Mouse (Mus musculus): Measurements from ENCODE around the gene Psmg4. TPM values are rescaled to one million over a fixed set of nuclear protein-coding genes. Genes with fewer than 3 reads are reported as not detected.

Psmg4 gene
- polyA plus RNA-seq, 1 experiment, result 113 TPM

- peak; percentile 97 for DNase-seq (ENCODE audit: low read depth)
- TF ChIP-seq POLR2A (IDR thresholded peaks at IDR 0.05; ENCODE audit: borderline replicate concordance, extremely low read depth, insufficient read depth, insufficient read length, poor library complexity, severe bottlenecking) (peak; percentile 51; the same call in 1 of the 2 replicates), CTCF (IDR thresholded peaks at IDR 0.05; ENCODE audit: borderline replicate concordance, extremely low read depth, insufficient read depth, insufficient read length) (no peak)
These were observed 13.9 kb upstream of the Psmg4 start for GRCm38 (mm10) chr13:34148767-34149392.

GRCm38 (mm10) chr13:34149463-34150176 lies 13.1 kb upstream of the Psmg4 start:
- TF ChIP-seq POLR2A (IDR thresholded peaks at IDR 0.05; ENCODE audit: borderline replicate concordance, extremely low read depth, insufficient read depth, insufficient read length, poor library complexity, severe bottlenecking), result no peak
- no peak for TF ChIP-seq CTCF (IDR thresholded peaks at IDR 0.05; ENCODE audit: borderline replicate concordance, extremely low read depth, insufficient read depth, insufficient read length)
- peak; percentile 63 for DNase-seq (ENCODE audit: low read depth)

DNA sequence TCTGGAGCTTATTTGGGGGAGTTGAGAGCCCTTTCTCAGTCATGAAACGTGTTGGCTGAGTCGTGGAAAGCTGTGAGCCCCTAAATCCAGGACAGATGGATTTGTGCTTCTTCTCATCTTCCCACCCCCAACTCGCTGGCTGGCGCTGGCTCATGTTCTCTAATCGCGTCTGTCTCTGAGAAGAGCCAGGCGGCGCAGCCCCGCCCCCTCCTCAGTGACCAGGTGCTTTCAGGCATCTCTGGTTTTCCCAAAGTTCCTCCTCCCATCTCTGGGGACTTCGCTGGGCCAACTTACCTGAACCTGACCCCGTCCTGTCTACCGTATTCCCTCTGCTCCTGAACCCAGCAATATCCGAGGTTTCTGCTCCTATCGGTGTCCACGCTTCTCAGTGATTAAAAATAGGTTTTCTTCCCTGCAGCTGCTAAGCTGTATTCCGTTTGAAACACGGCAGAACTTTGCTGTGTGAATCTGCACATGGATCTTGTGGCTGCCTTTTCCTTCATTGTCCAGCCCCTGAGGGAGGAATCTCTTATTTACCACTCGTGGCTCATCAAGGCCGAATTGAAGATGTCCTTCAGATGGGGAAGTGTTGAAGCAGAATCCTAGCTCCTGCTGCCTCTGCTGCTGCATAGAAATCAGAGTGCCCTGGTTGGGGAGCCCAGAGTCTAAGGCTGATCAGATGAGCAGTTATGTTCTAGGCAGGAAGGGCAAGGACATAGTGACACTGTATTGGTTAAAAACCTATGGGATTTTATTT lies 12.3 kb upstream of the Psmg4 start:
- TF ChIP-seq CTCF (IDR thresholded peaks at IDR 0.05; ENCODE audit: borderline replicate concordance, extremely low read depth, insufficient read depth, insufficient read length), result no peak
- no peak for TF ChIP-seq POLR2A (IDR thresholded peaks at IDR 0.05; ENCODE audit: borderline replicate concordance, extremely low read depth, insufficient read depth, insufficient read length, poor library complexity, severe bottlenecking)
- DNase-seq (ENCODE audit: low read depth), result peak; percentile 91

DNA sequence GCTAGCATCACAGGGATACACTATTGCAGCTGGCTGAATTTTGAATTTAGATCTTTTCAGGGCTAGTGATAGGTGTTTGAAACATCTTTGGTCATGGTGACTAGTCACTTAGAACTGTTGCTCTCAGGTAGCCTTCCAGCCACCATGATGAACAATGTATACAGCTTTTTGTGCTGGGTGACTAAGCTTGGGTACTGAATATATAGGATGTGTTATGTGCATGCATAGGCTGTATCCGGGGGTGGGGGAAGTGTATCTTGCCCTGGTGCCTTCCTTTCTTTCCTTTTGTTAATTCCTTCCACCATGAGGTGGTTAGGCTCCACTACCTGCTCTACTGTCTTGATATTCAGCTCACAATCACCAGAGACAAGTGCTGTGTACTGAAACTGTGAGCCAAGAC lies 11.3 kb upstream of the Psmg4 start:
- no peak for DNase-seq (ENCODE audit: low read depth)
- TF ChIP-seq POLR2A (IDR thresholded peaks at IDR 0.05; ENCODE audit: borderline replicate concordance, extremely low read depth, insufficient read depth, insufficient read length, poor library complexity, severe bottlenecking) (no peak), CTCF (IDR thresholded peaks at IDR 0.05; ENCODE audit: borderline replicate concordance, extremely low read depth, insufficient read depth, insufficient read length) (no peak)

GRCm38 (mm10) chr13:34152695-34153094 lies 10.1 kb upstream of the Psmg4 start:
- no peak for DNase-seq (ENCODE audit: low read depth)
- no peak for TF ChIP-seq POLR2A (IDR thresholded peaks at IDR 0.05; ENCODE audit: borderline replicate concordance, extremely low read depth, insufficient read depth, insufficient read length, poor library complexity, severe bottlenecking)
- no peak for TF ChIP-seq CTCF (IDR thresholded peaks at IDR 0.05; ENCODE audit: borderline replicate concordance, extremely low read depth, insufficient read depth, insufficient read length)

GRCm38 (mm10) chr13:34153254-34154011 lies 9.3 kb upstream of the Psmg4 start:
- TF ChIP-seq CTCF (IDR thresholded peaks at IDR 0.05; ENCODE audit: borderline replicate concordance, extremely low read depth, insufficient read depth, insufficient read length) (no peak), POLR2A (IDR thresholded peaks at IDR 0.05; ENCODE audit: borderline replicate concordance, extremely low read depth, insufficient read depth, insufficient read length, poor library complexity, severe bottlenecking) (no peak)
- DNase-seq (ENCODE audit: low read depth), result peak; percentile 87

GRCm38 (mm10) chr13:34154217-34154930 lies 8.4 kb upstream of the Psmg4 start:
- TF ChIP-seq POLR2A (IDR thresholded peaks at IDR 0.05; ENCODE audit: borderline replicate concordance, extremely low read depth, insufficient read depth, insufficient read length, poor library complexity, severe bottlenecking), result no peak
- peak; percentile 68 for TF ChIP-seq CTCF (IDR thresholded peaks at IDR 0.05; ENCODE audit: borderline replicate concordance, extremely low read depth, insufficient read depth, insufficient read length)
- peak; percentile 92 for DNase-seq (ENCODE audit: low read depth)

- TF ChIP-seq POLR2A (IDR thresholded peaks at IDR 0.05; ENCODE audit: borderline replicate concordance, extremely low read depth, insufficient read depth, insufficient read length, poor library complexity, severe bottlenecking), result no peak
- peak; percentile 70; the same call in 1 of the 2 replicates for TF ChIP-seq CTCF (IDR thresholded peaks at IDR 0.05; ENCODE audit: borderline replicate concordance, extremely low read depth, insufficient read depth, insufficient read length)
- peak; percentile 90 for DNase-seq (ENCODE audit: low read depth)
These were observed 7.9 kb upstream of the Psmg4 start for GRCm38 (mm10) chr13:34154931-34155272.

- TF ChIP-seq CTCF (IDR thresholded peaks at IDR 0.05; ENCODE audit: borderline replicate concordance, extremely low read depth, insufficient read depth, insufficient read length) (no peak), POLR2A (IDR thresholded peaks at IDR 0.05; ENCODE audit: borderline replicate concordance, extremely low read depth, insufficient read depth, insufficient read length, poor library complexity, severe bottlenecking) (no peak)
- DNase-seq (ENCODE audit: low read depth), result peak; percentile 25
These were observed 6.5 kb upstream of the Psmg4 start for GRCm38 (mm10) chr13:34156133-34156839.

GRCm38 (mm10) chr13:34156840-34157185 lies 6.0 kb upstream of the Psmg4 start:
- TF ChIP-seq POLR2A (IDR thresholded peaks at IDR 0.05; ENCODE audit: borderline replicate concordance, extremely low read depth, insufficient read depth, insufficient read length, poor library complexity, severe bottlenecking) (no peak), CTCF (IDR thresholded peaks at IDR 0.05; ENCODE audit: borderline replicate concordance, extremely low read depth, insufficient read depth, insufficient read length) (no peak)
- peak; percentile 87 for DNase-seq (ENCODE audit: low read depth)

Measured in brain, embryonic 14.5 days (tissue).